Mouse (Mus musculus) kidney, adult 8-10 months (tissue): ENCODE data around the gene B4galt3.
"Not testable (repeated sequence)": the region's sequence is repeated elsewhere in the genome, so short reads cannot be mapped to it uniquely, and the experiment has no call there.

Source experiments
- DNase-seq, 2 experiments: peaks; one replicate each; pipeline ENCODE4 v3.0.0; 2022

Gene B4galt3

GRCm38 (mm10) chr1:171286517-171286916 lies 16.4 kb downstream of the B4galt3 start:
- DNase-seq: no peak

DNA sequence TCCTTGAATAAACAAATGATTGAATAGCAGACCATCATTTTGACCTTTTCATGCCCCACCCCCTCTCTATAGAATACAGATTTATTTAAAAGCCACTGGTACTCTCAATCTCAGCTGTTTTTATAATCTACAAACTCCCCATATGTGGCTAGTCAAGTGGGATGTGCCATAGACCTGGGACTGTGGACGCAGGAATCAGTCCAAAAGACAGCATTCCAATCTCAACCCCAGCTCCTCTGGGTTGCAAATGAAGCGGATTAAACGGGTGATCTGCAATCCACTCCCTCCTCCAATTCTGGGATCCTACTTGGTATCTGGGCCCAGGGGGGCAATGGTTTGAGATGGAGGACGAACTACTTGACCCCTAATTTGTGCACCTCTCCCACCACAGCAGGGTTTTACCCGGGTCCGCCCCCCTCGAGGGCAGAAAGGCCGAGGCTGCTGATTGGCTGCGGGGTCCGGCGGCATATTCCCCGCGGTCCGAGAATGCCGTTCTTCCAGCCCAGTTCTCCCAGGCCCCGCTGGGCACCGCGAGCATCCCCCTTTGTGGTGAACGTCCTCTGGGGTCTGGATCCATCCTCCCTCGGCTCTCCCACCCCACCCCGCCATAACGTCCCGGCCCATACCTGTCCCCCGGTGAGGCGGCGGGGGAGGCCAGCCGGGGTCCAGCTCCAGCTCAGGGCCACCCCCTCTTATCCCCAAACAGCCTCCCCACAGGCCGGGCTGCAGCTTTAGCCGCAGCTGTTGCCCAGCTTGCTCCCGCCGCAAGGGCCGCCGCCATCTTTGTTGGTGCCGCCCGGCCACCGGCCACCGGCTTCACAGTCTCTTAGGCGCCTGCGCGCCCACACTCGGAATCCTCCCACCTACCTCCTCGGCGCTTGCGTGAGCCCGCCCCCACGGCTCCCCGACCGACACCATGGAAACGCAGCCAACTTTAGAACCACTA lies 17.3 kb downstream of the B4galt3 start, which contains the start of gene Usp21:
Gene Usp21, minus strand, starts transcription at position 856 of the 946 bp plus-strand sequence.
- DNase-seq: peak; percentile 94 to 95

- DNase-seq: no peak
Observed at GRCm38 (mm10) chr1:171288328-171288727, 18.2 kb downstream of the B4galt3 start.

DNA sequence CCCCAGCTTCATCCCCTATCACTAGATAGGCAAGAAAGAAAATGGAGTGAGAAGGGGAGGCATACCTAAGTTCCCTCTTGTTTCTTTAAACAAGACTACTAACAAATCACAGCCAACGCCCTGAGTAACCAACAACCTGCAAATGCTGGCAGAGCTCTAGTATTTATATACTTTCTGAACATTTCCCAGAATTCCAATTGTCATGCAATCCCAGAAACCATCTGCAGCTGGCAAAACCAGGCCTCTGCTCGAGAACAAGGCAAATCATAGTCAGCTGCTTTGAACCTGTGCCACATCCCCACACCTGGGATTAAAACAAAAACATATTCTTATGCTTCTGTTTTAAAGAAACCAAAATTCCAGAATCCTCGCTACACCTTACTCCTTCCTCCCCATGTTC lies 23.2 kb downstream of the B4galt3 start:
- DNase-seq: no peak

DNA sequence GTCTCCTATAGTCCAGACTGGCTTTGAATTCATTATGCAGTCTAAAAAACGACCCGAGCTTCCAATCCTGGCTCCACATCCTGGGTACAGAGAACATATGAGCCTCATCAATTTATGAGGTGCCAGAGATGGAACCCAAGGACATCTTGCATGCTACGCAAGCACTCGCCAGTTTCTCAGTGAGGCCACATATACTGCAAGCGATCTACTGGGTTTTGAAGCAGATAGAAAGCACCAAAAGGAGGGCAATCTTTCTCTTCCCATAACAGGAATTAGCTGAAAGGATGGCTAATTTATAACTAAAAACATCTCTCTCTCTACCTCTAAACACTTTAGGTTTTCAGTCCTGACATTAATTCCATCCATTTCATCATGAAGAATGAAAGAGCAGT lies 23.8 kb downstream of the B4galt3 start:
- DNase-seq: no peak

GRCm38 (mm10) chr1:171294298-171295062 lies 24.4 kb downstream of the B4galt3 start, which contains the start of gene Ufc1:
Gene Ufc1 (minus strand): TSS chr1:171295024.
- peak; percentile 87 to 88 for DNase-seq

- DNase-seq: peak in 1 of 2 experiments; percentile 11
Observed at GRCm38 (mm10) chr1:171295063-171295402, 24.9 kb downstream of the B4galt3 start.

DNA sequence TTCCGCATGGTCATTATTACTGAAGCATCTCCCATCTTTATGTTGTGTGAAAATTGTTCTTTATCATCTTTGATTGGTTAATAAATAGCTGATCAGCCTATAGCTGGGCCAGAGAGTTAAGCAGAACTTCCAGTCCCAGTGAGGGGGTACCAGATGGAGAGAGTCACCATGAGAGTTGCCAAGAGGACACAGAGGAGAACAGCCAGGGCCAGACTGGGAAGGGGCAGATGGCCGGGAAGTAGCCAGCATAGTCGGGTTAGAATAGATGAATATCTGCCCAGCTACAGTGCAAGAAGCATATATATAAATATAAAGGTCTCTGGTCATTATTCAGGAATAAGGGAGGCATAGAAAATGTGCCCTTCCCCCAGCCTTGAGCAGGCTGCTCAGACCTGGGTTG lies 28.1 kb downstream of the B4galt3 start:
- DNase-seq: no peak

DNA sequence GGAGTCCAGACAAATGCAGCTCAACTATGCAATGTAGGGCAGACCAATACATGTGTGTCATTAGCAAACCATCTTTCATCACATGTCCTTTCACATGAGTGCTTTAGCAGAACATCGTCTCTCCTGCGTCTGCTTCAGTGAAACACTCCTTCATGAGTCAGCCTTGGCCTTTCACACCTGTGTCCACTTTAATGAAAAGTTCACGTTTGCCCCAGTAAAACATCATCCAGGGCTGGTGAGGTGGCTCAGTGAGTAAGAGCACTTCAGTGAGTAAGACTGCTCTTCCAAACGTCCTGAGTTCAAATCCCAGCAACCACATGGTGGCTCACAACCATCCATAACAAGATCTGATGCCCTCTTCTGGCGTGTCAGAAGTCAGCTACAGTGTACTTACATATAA lies 36.0 kb downstream of the B4galt3 start:
- DNase-seq: not testable (repeated sequence)

GRCm38 (mm10) chr1:171309321-171309720 lies 39.2 kb downstream of the B4galt3 start:
- DNase-seq: no peak

DNA sequence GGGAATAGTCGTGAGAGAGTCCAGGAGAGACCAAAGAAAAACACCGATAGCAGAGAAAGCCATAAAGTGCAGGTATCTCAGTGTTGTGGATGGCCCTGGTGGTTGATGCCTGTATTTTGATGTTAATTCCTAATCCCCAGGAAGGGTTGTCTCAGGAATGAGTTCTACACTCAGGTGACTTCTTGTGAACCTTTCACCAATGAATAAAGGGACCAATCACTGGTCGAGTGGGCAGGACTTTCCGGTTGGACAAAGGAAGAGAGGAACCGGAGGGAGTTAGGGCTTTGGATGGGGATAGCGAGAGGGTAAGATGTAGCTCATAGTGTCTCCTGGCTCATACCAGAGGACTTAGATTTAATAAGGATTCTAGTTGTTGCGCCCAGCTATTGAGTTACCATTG lies 49.6 kb downstream of the B4galt3 start:
- DNase-seq: peak; percentile 34 to 47

DNA sequence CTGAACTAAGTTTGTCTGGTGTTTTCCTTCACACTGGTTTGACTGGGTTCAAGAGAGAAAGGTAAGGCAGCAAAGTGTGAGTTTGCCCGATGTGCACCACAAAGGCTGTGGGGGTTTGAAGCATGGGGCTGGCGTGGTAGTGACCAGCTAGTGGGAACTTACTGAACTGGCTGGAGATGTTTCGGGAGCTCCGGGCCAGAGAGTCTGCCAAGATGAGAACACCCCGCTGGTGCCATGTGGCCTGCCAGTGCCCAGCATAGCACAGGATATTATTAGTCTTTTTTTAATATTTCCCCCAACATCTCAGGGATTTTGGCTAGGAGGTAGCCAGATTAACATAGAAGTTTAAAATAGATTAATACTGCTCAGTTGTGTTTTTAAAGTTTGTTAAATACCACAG lies 50.0 kb downstream of the B4galt3 start:
- DNase-seq: no peak

GRCm38 (mm10) chr1:171321415-171321814 lies 51.3 kb downstream of the B4galt3 start:
- no peak for DNase-seq

DNA sequence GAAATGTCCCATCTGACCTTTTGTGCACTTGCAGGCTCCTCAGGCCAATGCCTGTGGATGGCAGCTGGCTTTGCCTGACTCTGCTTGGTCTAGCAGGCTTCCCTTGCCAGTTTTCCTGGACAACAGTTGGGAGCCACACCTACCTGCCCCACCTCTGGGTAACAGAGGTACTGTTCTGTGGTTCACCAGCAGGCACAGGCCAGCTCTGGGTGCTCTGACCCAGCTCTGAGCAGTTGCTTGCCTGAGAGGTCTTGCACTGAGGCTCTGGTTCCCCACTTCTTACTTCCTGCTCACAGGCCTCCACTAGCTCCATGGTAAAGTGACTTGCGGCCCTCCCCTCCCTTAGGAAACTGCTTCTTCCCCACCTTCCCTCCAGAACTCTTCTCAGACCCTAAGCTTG lies 51.9 kb downstream of the B4galt3 start:
- peak; percentile 48 to 54 for DNase-seq

GRCm38 (mm10) chr1:171325571-171325970 lies 55.4 kb downstream of the B4galt3 start:
- DNase-seq: no peak
